Mouse (Mus musculus) adrenal gland (tissue): ENCODE measurements around the gene Pyroxd2.
"Not testable (repeated sequence)": the region's sequence is repeated elsewhere in the genome, so short reads cannot be mapped to it uniquely, and the experiment has no call there.

ENCODE experiments used
- intact Hi-C: fragments of 180-260 bp; cut with DNase I; formaldehyde crosslinking; loops from one replicate; pipeline ENCODE4 v1.15.1; 2025
- long read RNA-seq, 2 experiments: library from polyadenylated mRNA; unstranded; transcript quantifications; one replicate each; pipeline ENCODE4 v2.0.0; 2020; ENCODE audit warnings: borderline replicate concordance in 1 of 2; ENCODE audit not compliant: insufficient replicate concordance in 1 of 2

Gene Pyroxd2
- long read RNA-seq, experiment 1, transcript Pyroxd2-201 (16 exons, 3,119 nt) = major isoform, 20 of 29 reads
- long read RNA-seq, experiment 1, partial matches to known transcripts = 3 of 29 reads
- long read RNA-seq, experiment 1, other reads (novel, unspliced or antisense) = 5 of 29 reads
- long read RNA-seq, experiment 2, transcript Pyroxd2-201 (16 exons, 3,119 nt) = major isoform, 12 of 17 reads
- long read RNA-seq, experiment 2, partial matches to known transcripts = 1 of 17 reads
- long read RNA-seq, experiment 2, other reads (novel, unspliced or antisense) = 4 of 17 reads

GRCm38 (mm10) chr19:42752363-42752931, at the start of gene Pyroxd2:
TSS of gene Pyroxd2 (minus strand) at chr19:42752775.
- intact Hi-C loops = no loop called here

GRCm38 (mm10) chr19:42797866-42798265, 45.3 kb upstream of the Pyroxd2 start:
- intact Hi-C loops = loop anchor here (5.0 kb wide), 1 partner anchor 679 kb away; no protein-coding TSS in a partner anchor

GRCm38 (mm10) chr19:42795801-42796200, 43.2 kb upstream of the Pyroxd2 start:
- intact Hi-C loops = loop anchor here (1.0 to 5.0 kb wide), 4 partner anchors 231 to 682 kb away; no protein-coding TSS in a partner anchor

GRCm38 (mm10) chr19:42794914-42795613, 42.5 kb upstream of the Pyroxd2 start:
- intact Hi-C loops = loop anchor here (1.0 to 5.0 kb wide), 4 partner anchors 232 to 682 kb away; no protein-coding TSS in a partner anchor

- intact Hi-C loops = no loop called here
Observed at GRCm38 (mm10) chr19:42788311-42788710, 35.7 kb upstream of the Pyroxd2 start.

GRCm38 (mm10) chr19:42785562-42786220, 33.1 kb upstream of the Pyroxd2 start:
- intact Hi-C loops = no loop called here

- intact Hi-C loops = no loop called here
Observed at GRCm38 (mm10) chr19:42785129-42785528, 32.6 kb upstream of the Pyroxd2 start.

GRCm38 (mm10) chr19:42780156-42780538, 27.6 kb upstream of the Pyroxd2 start:
- intact Hi-C loops = not testable (repeated sequence)

GRCm38 (mm10) chr19:42779531-42780155, 27.1 kb upstream of the Pyroxd2 start, which contains the start of gene Hps1:
TSS of gene Hps1 (minus strand) at chr19:42779978.
- intact Hi-C loops = loop anchor here (10.0 kb wide), 2 partner anchors 195 to 465 kb away; no protein-coding TSS in a partner anchor

GRCm38 (mm10) chr19:42777801-42778200, 25.2 kb upstream of the Pyroxd2 start:
- intact Hi-C loops = loop anchor here (10.0 kb wide), 2 partner anchors 193 to 463 kb away; no protein-coding TSS in a partner anchor

GRCm38 (mm10) chr19:42776813-42777212, 24.2 kb upstream of the Pyroxd2 start:
- intact Hi-C loops = loop anchor here (10.0 kb wide), 2 partner anchors 192 to 462 kb away; no protein-coding TSS in a partner anchor

- intact Hi-C loops = loop anchor here (10.0 kb wide), 2 partner anchors 186 to 456 kb away; no protein-coding TSS in a partner anchor
Observed at GRCm38 (mm10) chr19:42770141-42770872, 17.7 kb upstream of the Pyroxd2 start.

- intact Hi-C loops = loop anchor here (10.0 kb wide), 2 partner anchors 185 to 455 kb away; no protein-coding TSS in a partner anchor
Observed at GRCm38 (mm10) chr19:42769648-42770047, 17.1 kb upstream of the Pyroxd2 start.

- intact Hi-C loops = no loop called here
Observed at GRCm38 (mm10) chr19:42767361-42767760, 14.8 kb upstream of the Pyroxd2 start.

- intact Hi-C loops = no loop called here
Observed at GRCm38 (mm10) chr19:42764398-42764797, 11.8 kb upstream of the Pyroxd2 start.

GRCm38 (mm10) chr19:42756671-42757070, 4.1 kb upstream of the Pyroxd2 start:
- intact Hi-C loops = no loop called here

GRCm38 (mm10) chr19:42755148-42755870, 2.7 kb upstream of the Pyroxd2 start:
- intact Hi-C loops = no loop called here

- intact Hi-C loops = no loop called here
Observed at GRCm38 (mm10) chr19:42753141-42753917, 754 bp upstream of the Pyroxd2 start.
